Mouse (Mus musculus) heart, adult 10 weeks (tissue): ENCODE results near the gene Cnfn. TPM values are rescaled to one million over a fixed set of nuclear protein-coding genes. Genes with fewer than 3 reads are reported as not detected.

Source experiments
- polyA plus RNA-seq: library from polyadenylated mRNA; stranded (reverse); fragments of 350-450 nt; fragmentation: Illumina TruSeq; extraction: RNeasy Lipid Tissue Mini Kit (QIAGEN cat#74804); gene quantifications from one replicate; pipeline ENCODE4 v1.2.3, GENCODE M21; 2014; ENCODE audit warnings: low read depth, low replicate concordance

Cnfn gene
- polyA plus RNA-seq = not detected

GRCm38 (mm10) chr7:25369058-25369749 lies at the start of gene Cnfn:
Cnfn (minus strand) TSS chr7:25369724.

GRCm38 (mm10) chr7:25412833-25413441 lies 43.4 kb upstream of the Cnfn start, which contains the start of gene Cxcl17:
Cxcl17 (minus strand) TSS chr7:25412886.

GRCm38 (mm10) chr7:25398610-25399009 lies 29.1 kb upstream of the Cnfn start, which contains the start of gene Lipe:
Lipe (minus strand) TSS chr7:25398710.

Other genes with a start within 250 kb of the Cnfn start
- 0.84 TPM for gene Pou2f2, start 190.0 kb downstream of the Cnfn start, polyA plus RNA-seq
- gene Dedd2, start 149.1 kb downstream of the Cnfn start, polyA plus RNA-seq = 14.2 TPM
- gene Zfp526, start 148.3 kb downstream of the Cnfn start, polyA plus RNA-seq = 6.4 TPM
- gene Gsk3a, start 131.9 kb downstream of the Cnfn start, polyA plus RNA-seq = 67.0 TPM
- gene Erf, start 119.0 kb downstream of the Cnfn start, polyA plus RNA-seq = 10.7 TPM
- gene Cic, start 102.0 kb downstream of the Cnfn start, polyA plus RNA-seq = 47.8 TPM
- 2.6 TPM for gene Pafah1b3, start 71.7 kb downstream of the Cnfn start, polyA plus RNA-seq
- not detected for gene Prr19, start 68.3 kb downstream of the Cnfn start, polyA plus RNA-seq
- gene Tmem145, start 63.6 kb downstream of the Cnfn start, polyA plus RNA-seq = not detected
- gene Megf8, start 52.6 kb downstream of the Cnfn start, polyA plus RNA-seq = 19.9 TPM
- 50.7 TPM for gene Lipe, start 29.0 kb upstream of the Cnfn start, polyA plus RNA-seq
- not detected for gene Cxcl17, start 43.2 kb upstream of the Cnfn start, polyA plus RNA-seq
- 17.6 TPM for gene Ceacam1, start 107.9 kb upstream of the Cnfn start, polyA plus RNA-seq
- gene Ceacam2, start 170.1 kb upstream of the Cnfn start, polyA plus RNA-seq = 0.58 TPM
- not detected for gene Erich4, start 246.2 kb upstream of the Cnfn start, polyA plus RNA-seq
- 79.6 TPM for gene Dmac2, start 249.7 kb upstream of the Cnfn start, polyA plus RNA-seq